8 mouse cellular contexts compared by ENCODE assay signal in the genomic region with DNA sequence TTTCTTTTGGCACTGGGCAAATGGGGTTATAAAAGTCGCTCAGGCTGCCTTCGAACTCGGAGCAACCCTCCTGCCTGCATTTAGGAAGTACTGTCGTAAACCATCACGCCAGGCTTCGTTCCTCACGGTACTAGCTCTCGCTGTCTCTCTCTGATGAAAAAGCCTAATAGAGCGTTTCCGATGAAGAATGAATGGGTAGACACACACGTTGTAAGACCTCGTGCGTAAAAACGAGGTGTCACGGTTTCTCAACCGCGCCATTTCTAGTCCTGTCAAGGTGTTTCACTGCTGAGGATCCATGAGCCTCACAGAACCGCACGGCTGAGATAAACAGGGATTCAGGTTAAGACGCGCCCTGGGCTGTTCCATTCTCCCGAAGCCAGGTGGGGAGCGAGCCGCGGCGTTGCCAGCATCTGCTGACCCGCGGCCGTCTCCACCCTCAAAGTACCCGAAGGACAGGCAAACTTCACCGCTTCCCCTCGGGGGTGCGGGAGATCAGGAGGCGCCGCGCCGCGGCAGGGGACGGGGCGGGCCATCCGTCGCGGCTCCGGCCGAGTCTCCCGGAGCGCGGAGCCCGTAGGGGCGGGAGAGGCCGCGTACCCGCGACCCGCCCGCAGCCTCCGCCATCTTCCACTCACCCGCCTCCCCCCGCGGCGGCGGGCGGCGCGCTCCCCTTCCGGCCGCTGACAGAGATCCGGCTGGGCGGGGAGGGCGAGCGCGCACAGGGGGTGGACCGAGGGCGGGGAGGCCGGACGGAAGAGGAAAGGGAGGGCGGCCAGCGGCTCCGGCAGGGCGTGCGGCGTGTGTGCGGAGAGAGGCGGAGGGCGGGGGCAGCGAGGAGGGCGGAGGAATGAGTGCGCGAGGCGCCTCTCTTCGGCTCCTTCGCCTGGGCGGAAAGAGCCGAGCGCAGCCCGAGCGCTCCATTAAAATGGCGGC. TPM values are rescaled to one million over a fixed set of nuclear protein-coding genes. Genes with fewer than 3 reads are reported as not detected.
A peak's percentile ranks its signal among the peaks of the same experiment; 100 is the strongest.
DNase-seq lines count a peak whose midpoint lies in the region; ATAC-seq and TF ChIP-seq lines count a peak whose summit lies in the region.

No protein-coding gene starts in this region.

- peak overlapping the region; percentile 62 for H3K4me2 ChIP-seq in hindbrain, embryonic 15.5 days

- WGBS in hindbrain, embryonic 15.5 days, result under 1% methylated on average over 56 of the region's 98 CpGs

- no peaks in the 10 kb centered on the region for H3K9me3 ChIP-seq in hindbrain, embryonic 15.5 days

- CTCF ChIA-PET in Patski (lab: Charles Lee), result interaction anchor here (2.0 kb wide), 1 partner anchor 10 kb away, joined by 7 read pairs; no protein-coding TSS in a partner anchor

- peak overlapping the region; percentile 88 for H3K9ac ChIP-seq in hindbrain, embryonic 15.5 days

- POLR2A ChIA-PET in Patski (lab: Charles Lee), result no interaction called here

- peak overlapping the region; percentile 100 for H3K27ac ChIP-seq in hindbrain, embryonic 15.5 days (replicated peaks)

- in situ Hi-C loops in Patski (cut with MboI; ENCODE audit: low pct_unique_long_range_greater_than_20kb), result no loop called here

- H3K4me1 ChIP-seq in hindbrain, embryonic 15.5 days (replicated peaks), result peaks cover 22% of the 10 kb centered on the region

- ATAC-seq in Patski, result peak; percentile 97
- ATAC-seq in hindbrain, embryonic 15.5 days (ENCODE audit: low FRiP score, low read depth), result peak; percentile 96

- peak overlapping the region; percentile 86 for H3K4me3 ChIP-seq in hindbrain, embryonic 15.5 days

- peak; percentile 49 for DNase-seq in Patski (ENCODE audit: low read depth, low spot score)
- DNase-seq in cerebellum, postnatal 14 days, result peak; percentile 98
- DNase-seq in frontal cortex, postnatal 25 days (ENCODE audit: low spot score in 2 of 2), result peak; percentile 83 to 87
- DNase-seq in left cerebral cortex, adult 11 months (ENCODE audit: low spot score), result peak; percentile 93
- peak; percentile 98 to 99 for DNase-seq in lung, postnatal 4 days
- DNase-seq in retina, postnatal 7 days (ENCODE audit: low read depth, low spot score), result peak; percentile 93
- peak; percentile 96 for DNase-seq in urinary bladder, adult 2 months (ENCODE audit: low spot score)

- TF ChIP-seq CTCF in Patski (IDR thresholded peaks at IDR 0.05), result no peak

- H3K36me3 ChIP-seq in hindbrain, embryonic 15.5 days, result no peaks in the 10 kb centered on the region

- H3K27me3 ChIP-seq in Patski, result no peaks in the 10 kb centered on the region
- H3K27me3 ChIP-seq in hindbrain, embryonic 15.5 days, result no peaks in the 10 kb centered on the region

RNA-seq across cellular contexts. Expression of gene Usp34, which starts 0.8 kb away (rescaled TPM):
- 49.4 TPM for polyA plus RNA-seq in Patski (2021)
- 28.4 and 30.5 TPM in 2 replicates for polyA plus RNA-seq in hindbrain, embryonic 15.5 days (2015; fragmentation: Nextera tagmentation; extraction: Ambion mirVana)
- polyA plus RNA-seq in urinary bladder, adult 2 months (2012; rRNA removed), result 31.1 and 31.2 TPM in 2 replicates

RNA-seq across cellular contexts. Expression of gene Xpo1, which starts 50.1 kb away (rescaled TPM):
- polyA plus RNA-seq in Patski (2021), result 85.3 TPM
- polyA plus RNA-seq in hindbrain, embryonic 15.5 days (2015; fragmentation: Nextera tagmentation; extraction: Ambion mirVana), result 67.6 and 71.7 TPM in 2 replicates
- 42.8 and 44.6 TPM in 2 replicates for polyA plus RNA-seq in urinary bladder, adult 2 months (2012; rRNA removed)

Comparison
In these comparisons a context has a peak if more than half of its experiments do, and no peak if none do; other contexts are left out.
1. Peak in every context shown above with its lines: DNase-seq, ATAC-seq, H3K4me3 ChIP-seq and H3K27ac ChIP-seq.